Comparison of ENCODE assay signal across 17 mouse cellular contexts in genomic region chr17:30445805-30446441, GRCm38 (mm10).
"Had no signal": no experiment of that assay in that cellular context is flagged by ENCODE, and none has a peak within 500 bp of the region (broad histone marks: within the 10 kb centered on the region; RNA-seq: fewer than 3 reads in every experiment).

No protein-coding gene starts in this region.

- H3K4me3 ChIP-seq: kidney, embryonic 15.5 days; limb, embryonic 12.5 days; liver, embryonic 13.5 days; lung, embryonic 15.5 days; midbrain, embryonic 12.5 days; neural tube, embryonic 13.5 days had no signal

- H3K4me1 ChIP-seq: kidney, embryonic 15.5 days; limb, embryonic 12.5 days; liver, embryonic 13.5 days; midbrain, embryonic 12.5 days had no signal

- H3K9ac ChIP-seq: kidney, embryonic 15.5 days; limb, embryonic 12.5 days; liver, embryonic 13.5 days; liver, postnatal 0 days; lung, embryonic 15.5 days; midbrain, embryonic 12.5 days; neural tube, embryonic 13.5 days had no signal

- H3K27ac ChIP-seq: kidney, embryonic 15.5 days; limb, embryonic 12.5 days; liver, embryonic 13.5 days; lung, embryonic 15.5 days; macrophage; midbrain, embryonic 12.5 days; neural tube, embryonic 13.5 days had no signal

- H3K27me3 ChIP-seq: kidney, embryonic 15.5 days; limb, embryonic 12.5 days; liver, embryonic 13.5 days; lung, embryonic 15.5 days; megakaryocyte, embryonic 14.5 days; midbrain, embryonic 12.5 days; neural tube, embryonic 13.5 days had no signal

- H3K9me3 ChIP-seq: kidney, embryonic 15.5 days; liver, embryonic 13.5 days; lung, embryonic 15.5 days; midbrain, embryonic 12.5 days; neural tube, embryonic 13.5 days had no signal

- DNase-seq: kidney, postnatal 25 days; layer of hippocampus, adult 9-11 months; liver; liver, embryonic 13.5 days; liver, postnatal 0 days; lung, postnatal 14 days; right cerebral cortex, postnatal 25 days; thymus, adult 18-20 months; thymus, postnatal 14 days had no signal

- H3K36me3 ChIP-seq: kidney, embryonic 15.5 days; lung, embryonic 15.5 days; midbrain, embryonic 12.5 days had no signal

- ATAC-seq: liver, postnatal 0 days; midbrain, embryonic 16.5 days had no signal

- H3K4me2 ChIP-seq: kidney, embryonic 15.5 days; limb, embryonic 12.5 days; liver, embryonic 13.5 days; lung, embryonic 15.5 days; midbrain, embryonic 12.5 days; neural tube, embryonic 13.5 days had no signal
